32 mouse cellular contexts compared by ENCODE assay signal in genomic region chr8:90579426-90579825, GRCm38 (mm10).
"Had no signal": no experiment of that assay in that cellular context is flagged by ENCODE, and none has a peak within 500 bp of the region (broad histone marks: within the 10 kb centered on the region; RNA-seq: fewer than 3 reads in every experiment).

No protein-coding gene starts in this region.

- ATAC-seq: liver, embryonic 12.5 days; liver, postnatal 0 days; lung, postnatal 0 days; midbrain, embryonic 13.5 days; midbrain, embryonic 15.5 days; midbrain, embryonic 16.5 days had no signal

- H3K4me1 ChIP-seq: limb, embryonic 10.5 days; limb, embryonic 12.5 days; limb, embryonic 13.5 days; limb, embryonic 15.5 days; liver, embryonic 12.5 days; liver, embryonic 13.5 days; liver, embryonic 15.5 days; lung, embryonic 15.5 days; megakaryocyte, embryonic 14.5 days; midbrain, embryonic 10.5 days; neural tube, embryonic 12.5 days had no signal

- H3K4me3 ChIP-seq: limb, embryonic 10.5 days; limb, embryonic 12.5 days; limb, embryonic 13.5 days; limb, embryonic 15.5 days; liver, embryonic 12.5 days; liver, embryonic 13.5 days; liver, embryonic 15.5 days; lung, embryonic 15.5 days; megakaryocyte, embryonic 14.5 days; midbrain, embryonic 10.5 days; midbrain, embryonic 12.5 days; midbrain, embryonic 13.5 days; midbrain, embryonic 15.5 days; myocyte; neural tube, embryonic 12.5 days had no signal

- H3K9me3 ChIP-seq: limb, embryonic 10.5 days; limb, embryonic 12.5 days; limb, embryonic 13.5 days; limb, embryonic 15.5 days; liver, embryonic 13.5 days; liver, embryonic 15.5 days; lung, embryonic 15.5 days; midbrain, embryonic 10.5 days; midbrain, embryonic 12.5 days; midbrain, embryonic 13.5 days; midbrain, embryonic 15.5 days; neural tube, embryonic 12.5 days had no signal

- H3K9ac ChIP-seq: limb, embryonic 12.5 days; limb, embryonic 13.5 days; limb, embryonic 15.5 days; liver, embryonic 12.5 days; liver, embryonic 13.5 days; liver, embryonic 14.5 days; liver, embryonic 15.5 days; liver, postnatal 0 days; lung, embryonic 14.5 days; lung, embryonic 15.5 days; midbrain, embryonic 12.5 days; midbrain, embryonic 13.5 days; midbrain, embryonic 15.5 days; neural tube, embryonic 12.5 days had no signal

- H3K27ac ChIP-seq: limb, embryonic 10.5 days; limb, embryonic 12.5 days; limb, embryonic 13.5 days; limb, embryonic 15.5 days; liver, embryonic 12.5 days; liver, embryonic 13.5 days; liver, embryonic 14.5 days; liver, embryonic 15.5 days; lung, embryonic 15.5 days; macrophage; midbrain, embryonic 10.5 days; midbrain, embryonic 12.5 days; midbrain, embryonic 13.5 days; midbrain, embryonic 15.5 days; neural tube, embryonic 12.5 days had no signal

- DNase-seq: left cerebral cortex, postnatal 4 days; liver; liver, embryonic 13.5 days; liver, postnatal 0 days; lung, adult 18-20 months; lung, adult 2 months; lung, embryonic 14.5 days; lung, postnatal 10 days; lung, postnatal 14 days; lung, postnatal 36 days; lung, postnatal 4 days; midbrain, embryonic 14.5 days had no signal

- H3K4me2 ChIP-seq: limb, embryonic 12.5 days; limb, embryonic 13.5 days; limb, embryonic 15.5 days; liver, embryonic 11.5 days; liver, embryonic 12.5 days; liver, embryonic 13.5 days; liver, embryonic 15.5 days; lung, embryonic 14.5 days; lung, embryonic 15.5 days; midbrain, embryonic 11.5 days; midbrain, embryonic 12.5 days; midbrain, embryonic 13.5 days; midbrain, embryonic 15.5 days; neural tube, embryonic 12.5 days had no signal

- H3K27me3 ChIP-seq: limb, embryonic 12.5 days; limb, embryonic 13.5 days; limb, embryonic 15.5 days; liver, embryonic 12.5 days; liver, embryonic 13.5 days; liver, embryonic 15.5 days; lung, embryonic 15.5 days; megakaryocyte, embryonic 14.5 days; midbrain, embryonic 12.5 days; midbrain, embryonic 13.5 days; midbrain, embryonic 15.5 days; neural tube, embryonic 12.5 days had no signal

- H3K36me3 ChIP-seq: limb, embryonic 10.5 days; limb, embryonic 12.5 days; limb, embryonic 13.5 days; limb, embryonic 15.5 days; liver, embryonic 12.5 days; liver, embryonic 13.5 days; liver, embryonic 15.5 days; lung, embryonic 15.5 days; midbrain, embryonic 10.5 days; midbrain, embryonic 12.5 days; midbrain, embryonic 13.5 days; midbrain, embryonic 15.5 days; neural tube, embryonic 12.5 days had no signal
